Mouse (Mus musculus) liver, adult 2 months (tissue): ENCODE data around the gene Avpr1b. TPM values are rescaled to one million over a fixed set of nuclear protein-coding genes. Genes with fewer than 3 reads are reported as not detected.
A peak's percentile ranks its signal among the peaks of the same experiment; 100 is the strongest.

Experiments used
- DNase-seq: peaks from one replicate; pipeline ENCODE4 v3.0.0-alpha.2; 2011; ENCODE audit warnings: low read depth, low spot score; ENCODE audit errors: extremely low read depth
- H3K27ac ChIP-seq: fragments of 200-500 bp; replicated peaks from 2 replicates; pipeline ENCODE4 v1.5.1; 2012; ENCODE audit warnings: low read depth, mild to moderate bottlenecking, control low read depth, inconsistent platforms, low read length; ENCODE audit not compliant: insufficient read depth
- H3K27me3 ChIP-seq: fragments of 200-500 bp; 2 replicates; pipeline ENCODE4 v1.6.1; 2012; ENCODE audit warnings: mild to moderate bottlenecking, moderate library complexity, low read length, inconsistent platforms; ENCODE audit not compliant: control insufficient read depth, insufficient read depth
- H3K36me3 ChIP-seq: fragments of 200-500 bp; 2 replicates; pipeline ENCODE4 v1.6.1; 2012; ENCODE audit warnings: low read length, inconsistent platforms; ENCODE audit not compliant: control insufficient read depth, insufficient read depth
- H3K4me1 ChIP-seq: fragments of 200-500 bp; 2 replicates; pipeline ENCODE4 v1.6.1; 2011; ENCODE audit warnings: low read length; ENCODE audit not compliant: control insufficient read depth, insufficient read depth
- H3K4me3 ChIP-seq: fragments of 200-500 bp; 2 replicates; pipeline ENCODE4 v1.5.1; 2011; ENCODE audit warnings: low read depth, mild to moderate bottlenecking, control low read depth, low read length, moderate library complexity; ENCODE audit not compliant: insufficient read depth
- H3K79me2 ChIP-seq: fragments of 200-500 bp; 2 replicates; pipeline ENCODE4 v1.6.1; 2012; ENCODE audit warnings: inconsistent platforms, mild to moderate bottlenecking, low read length, moderate library complexity; ENCODE audit not compliant: control insufficient read depth, insufficient read depth
- H3K9ac ChIP-seq: fragments of 200-500 bp; 2 replicates; pipeline ENCODE4 v1.6.1; 2012; ENCODE audit warnings: low read depth, mild to moderate bottlenecking, control low read depth, inconsistent platforms, low read length
- CTCF ChIP-seq: fragments of 200-500 bp; IDR thresholded peaks from 2 replicates; pipeline ENCODE4 v1.5.1; 2011; ENCODE audit warnings: low read depth, low read length, control low read depth
- POLR2A ChIP-seq: fragments of 200-500 bp; IDR thresholded peaks from 2 replicates; pipeline ENCODE4 v1.6.1; 2011; ENCODE audit warnings: low read length, control low read depth; ENCODE audit not compliant: insufficient read depth; ENCODE audit errors: extremely low read depth
- WGBS: fragments of 180-500 bp; shearing (Covaris S2); methylation state at CpG from one replicate; pipeline ENCODE4 v1.1.7; 2018; 5-methylcytosine and 5-hydroxymethylcytosine counted together
- polyA plus RNA-seq: library from polyadenylated mRNA; depleted of rRNA; stranded (reverse); fragments of >200 nt; gene quantifications from 2 replicates; pipeline ENCODE4 v1.2.3, GENCODE M21; 2012
- total RNA-seq: library from RNA; depleted of rRNA; stranded (reverse); fragments of >200 nt; gene quantifications from 2 replicates; pipeline ENCODE4 v1.2.3, GENCODE M21; 2014

Avpr1b gene
- total and polyA plus RNA-seq, 2 experiments = not detected

- H3K4me1 ChIP-seq = no peaks in the 10 kb centered on the region
- no peak overlapping the region for H3K4me3 ChIP-seq
- H3K9ac ChIP-seq = no peak overlapping the region
- WGBS = 75% methylated on average over 8 of the region's 8 CpGs
- TF ChIP-seq CTCF (no peak), POLR2A (no peak)
- no peak overlapping the region for H3K27ac ChIP-seq
- H3K79me2 ChIP-seq = no peaks in the 10 kb centered on the region
- H3K36me3 ChIP-seq = no peaks in the 10 kb centered on the region
- H3K27me3 ChIP-seq = no peaks in the 10 kb centered on the region
- no peak for DNase-seq
These were observed 12.2 kb upstream of the Avpr1b start for GRCm38 (mm10) chr1:131586836-131587235.

- Histone ChIP-seq H3K4me1 (no peaks in the 10 kb centered on the region), H3K9ac (no peak overlapping the region), H3K27ac (no peak overlapping the region), H3K79me2 (no peaks in the 10 kb centered on the region), H3K36me3 (no peaks in the 10 kb centered on the region), H3K27me3 (no peaks in the 10 kb centered on the region), H3K4me3 (no peak overlapping the region)
- DNase-seq = peak; percentile 8
- 36% methylated on average over 11 of the region's 11 CpGs for WGBS
- TF ChIP-seq POLR2A = no peak
- peak; percentile 45 for TF ChIP-seq CTCF
These were observed 1.3 kb downstream of the Avpr1b start for GRCm38 (mm10) chr1:131600314-131600713.

GRCm38 (mm10) chr1:131606719-131607118, 7.7 kb downstream of the Avpr1b start:
- Histone ChIP-seq H3K27ac (no peak overlapping the region), H3K27me3 (no peaks in the 10 kb centered on the region), H3K4me1 (no peaks in the 10 kb centered on the region), H3K4me3 (no peak overlapping the region), H3K79me2 (no peaks in the 10 kb centered on the region), H3K36me3 (no peaks in the 10 kb centered on the region), H3K9ac (no peak overlapping the region)
- WGBS = 79% methylated on average over 2 of the region's 2 CpGs
- no peak for TF ChIP-seq POLR2A
- no peak for TF ChIP-seq CTCF
- no peak for DNase-seq

GRCm38 (mm10) chr1:131612556-131613155, 13.6 kb downstream of the Avpr1b start:
- H3K4me3 ChIP-seq = peak overlapping the region; percentile 19; the same call in 1 of the 2 replicates
- 11% methylated on average over 4 of the region's 4 CpGs for WGBS
- no peaks in the 10 kb centered on the region for H3K79me2 ChIP-seq
- H3K4me1 ChIP-seq = peaks cover 16% of the 10 kb centered on the region
- TF ChIP-seq CTCF (no peak), POLR2A (no peak)
- peak overlapping the region; percentile 62 for H3K9ac ChIP-seq
- DNase-seq = peak; percentile 85
- no peaks in the 10 kb centered on the region for H3K36me3 ChIP-seq
- no peaks in the 10 kb centered on the region for H3K27me3 ChIP-seq
- peak overlapping the region; percentile 84 for H3K27ac ChIP-seq

- H3K27ac ChIP-seq = no peak overlapping the region; the same call in 1 of the 2 replicates
- no peaks in the 10 kb centered on the region for H3K79me2 ChIP-seq
- H3K4me1 ChIP-seq = peaks cover 16% of the 10 kb centered on the region
- H3K36me3 ChIP-seq = no peaks in the 10 kb centered on the region
- H3K4me3 ChIP-seq = no peak overlapping the region
- H3K9ac ChIP-seq = no peak overlapping the region
- H3K27me3 ChIP-seq = no peaks in the 10 kb centered on the region
- TF ChIP-seq POLR2A (no peak), CTCF (peak; percentile 79)
- DNase-seq = peak; percentile 86
- 35% methylated on average over 16 of the region's 16 CpGs for WGBS
These were observed 14.5 kb downstream of the Avpr1b start for GRCm38 (mm10) chr1:131613361-131614133.

GRCm38 (mm10) chr1:131614641-131615040, 15.6 kb downstream of the Avpr1b start:
- no peak overlapping the region for H3K9ac ChIP-seq
- peaks cover 18% of the 10 kb centered on the region for H3K4me1 ChIP-seq
- DNase-seq = peak; percentile 89
- no peaks in the 10 kb centered on the region for H3K27me3 ChIP-seq
- no peaks in the 10 kb centered on the region for H3K79me2 ChIP-seq
- no peak overlapping the region for H3K4me3 ChIP-seq
- no peak for TF ChIP-seq CTCF
- no peak for TF ChIP-seq POLR2A
- 28% methylated on average over 6 of the region's 6 CpGs for WGBS
- peak overlapping the region; percentile 38 for H3K27ac ChIP-seq
- no peaks in the 10 kb centered on the region for H3K36me3 ChIP-seq
